Mouse (Mus musculus) left cerebral cortex, postnatal 4 days (tissue): ENCODE measurements around the gene Klrb1f. TPM values are rescaled to one million over a fixed set of nuclear protein-coding genes. Genes with fewer than 3 reads are reported as not detected.
"Not testable (repeated sequence)": the region's sequence is repeated elsewhere in the genome, so short reads cannot be mapped to it uniquely, and the experiment has no call there.

Experiments
- DNase-seq: peaks from one replicate; pipeline ENCODE4 v3.0.0-alpha.2; 2022
- intact Hi-C: fragments of 180-260 bp; cut with DNase I; formaldehyde crosslinking; loops from one replicate; pipeline ENCODE4 v1.15.1; 2025
- total RNA-seq, 2 experiments: library from RNA; stranded (reverse); gene quantifications; 2 replicates each; pipeline ENCODE4 v1.2.3; 2021

The Klrb1f gene
- under 1 TPM; 0.30 to 0.42 TPM for total RNA-seq

DNA sequence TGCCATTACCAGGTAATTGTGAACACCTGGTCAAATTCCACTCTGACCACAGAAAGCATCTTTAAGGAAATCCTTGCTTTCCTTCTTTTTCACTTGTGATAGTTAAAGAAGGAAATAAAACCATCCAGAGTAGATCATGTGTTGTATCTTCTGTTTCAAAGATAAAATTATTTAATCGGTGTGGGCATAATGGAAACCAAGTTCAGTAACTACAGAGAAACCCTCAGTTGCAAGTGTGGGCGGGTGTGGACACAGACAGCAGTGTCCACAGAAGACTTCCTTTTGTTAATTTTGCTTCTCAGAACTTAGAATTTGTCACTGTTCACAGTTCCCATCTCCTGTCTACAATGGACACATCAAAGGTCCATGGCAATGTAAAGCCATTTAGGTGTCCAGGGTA, at the start of gene Klrb1f:
TSS of gene Klrb1f (plus strand) at position 301 of the 400 bp plus-strand sequence.
- intact Hi-C loops = no loop called here

DNA sequence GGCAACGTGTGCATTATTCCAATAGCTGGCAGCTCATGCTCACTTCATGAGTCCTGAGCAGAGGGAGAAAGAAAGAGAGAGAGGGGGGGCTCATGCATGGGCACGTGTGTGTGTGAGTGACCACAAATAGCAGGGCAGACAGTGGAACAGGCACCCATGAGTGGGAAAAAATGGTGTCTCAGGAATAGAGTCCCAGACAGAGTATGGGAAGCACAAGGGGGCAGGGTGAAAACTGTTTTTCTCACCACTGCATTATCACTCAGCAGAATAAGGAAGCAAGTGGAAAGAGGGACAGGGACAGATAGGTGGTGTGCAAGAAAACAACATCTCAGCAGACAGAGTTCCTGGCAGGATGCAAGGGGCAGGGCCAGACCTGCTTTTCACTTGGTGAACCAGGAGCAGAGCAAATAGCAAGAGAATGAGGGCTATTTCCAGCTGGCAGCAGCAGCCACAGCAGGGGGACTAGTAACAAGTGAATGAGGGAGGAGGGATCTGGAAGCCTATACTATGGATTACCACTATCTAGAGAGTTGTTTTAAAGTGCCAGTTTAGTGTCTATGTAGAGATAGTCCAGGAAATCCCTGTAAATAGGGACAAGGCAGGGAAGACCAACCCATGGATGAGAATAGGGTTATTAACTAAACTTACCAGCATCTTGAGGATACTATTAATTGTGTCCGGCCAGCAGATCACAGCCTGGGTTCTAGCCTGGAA, 49.5 kb upstream of the Klrb1f start:
- no peak for DNase-seq
- intact Hi-C loops = no loop called here

More for the DNA sequence above, at the start of gene Klrb1f:
- DNase-seq = no peak

DNA sequence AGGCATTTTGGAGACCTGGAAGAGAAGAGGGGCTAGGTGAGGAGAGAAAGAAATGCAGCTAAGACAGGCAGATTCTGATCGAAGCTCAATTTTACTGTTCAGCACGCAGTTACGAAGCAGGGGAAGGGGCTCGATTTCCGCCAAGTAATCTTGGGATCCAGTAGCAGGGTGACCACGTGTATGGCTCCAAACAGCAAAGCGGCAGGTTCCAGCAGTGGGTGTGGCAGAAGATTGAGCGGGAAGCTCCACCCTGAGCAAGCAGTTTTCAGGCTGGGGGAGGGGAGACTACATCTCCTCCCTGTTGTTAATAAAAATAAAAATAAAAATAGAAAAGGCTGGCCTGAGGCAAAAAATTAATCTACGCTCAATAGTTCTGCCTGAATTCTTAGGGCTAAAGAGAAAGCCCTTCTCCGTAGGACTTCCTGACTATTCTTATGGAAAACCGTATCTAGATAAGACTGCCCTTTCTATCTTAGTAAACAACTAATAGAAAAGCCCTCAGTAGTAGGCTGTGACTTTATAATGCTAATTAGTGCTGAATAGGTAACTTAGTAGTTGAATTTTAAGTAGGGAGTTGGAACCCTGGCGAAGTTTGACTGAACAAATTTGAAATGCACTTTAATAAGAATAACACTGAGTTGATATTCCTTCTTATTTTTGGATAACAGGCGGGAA, 48.8 kb upstream of the Klrb1f start:
- intact Hi-C loops = no loop called here
- no peak for DNase-seq

DNA sequence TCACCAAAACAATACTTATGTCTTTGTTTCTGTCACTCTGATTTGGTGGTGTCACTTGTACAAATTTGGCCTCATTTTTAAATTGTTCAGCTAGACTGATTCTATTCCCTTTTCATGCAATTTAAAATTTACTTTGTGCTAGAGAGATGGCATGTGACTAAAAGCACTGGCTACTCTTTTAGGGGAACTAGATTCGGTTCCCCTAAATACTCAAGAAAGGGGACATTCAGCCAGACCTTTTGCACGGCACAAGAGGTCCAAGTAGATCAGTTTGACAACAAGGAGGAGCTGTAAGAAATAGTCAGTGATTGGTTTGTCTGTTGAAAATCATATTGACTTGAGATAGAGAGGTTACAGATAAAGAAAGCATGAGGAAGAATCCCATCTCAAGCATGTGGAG, 44.3 kb upstream of the Klrb1f start:
- no peak for DNase-seq
- intact Hi-C loops = no loop called here

DNA sequence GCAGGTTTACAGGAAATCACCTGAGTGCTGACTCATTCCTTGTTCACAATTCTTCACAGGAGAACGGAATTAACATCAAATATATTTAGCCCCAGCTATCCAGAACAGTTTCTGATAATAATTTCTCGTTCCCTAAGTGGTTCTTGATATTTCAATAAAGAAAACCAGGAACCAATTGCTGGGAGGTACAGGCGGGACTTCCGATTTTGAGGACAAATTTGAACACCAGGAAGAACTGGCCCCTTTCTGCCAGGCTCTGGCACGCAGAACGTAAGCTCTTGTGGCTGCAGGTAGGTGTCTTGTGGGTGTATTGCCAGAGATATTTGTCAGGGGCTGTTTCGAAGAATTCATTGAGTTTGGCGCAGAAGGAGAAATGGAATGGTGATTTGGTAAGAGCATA, 37.1 kb upstream of the Klrb1f start:
- intact Hi-C loops = no loop called here
- no peak for DNase-seq

DNA sequence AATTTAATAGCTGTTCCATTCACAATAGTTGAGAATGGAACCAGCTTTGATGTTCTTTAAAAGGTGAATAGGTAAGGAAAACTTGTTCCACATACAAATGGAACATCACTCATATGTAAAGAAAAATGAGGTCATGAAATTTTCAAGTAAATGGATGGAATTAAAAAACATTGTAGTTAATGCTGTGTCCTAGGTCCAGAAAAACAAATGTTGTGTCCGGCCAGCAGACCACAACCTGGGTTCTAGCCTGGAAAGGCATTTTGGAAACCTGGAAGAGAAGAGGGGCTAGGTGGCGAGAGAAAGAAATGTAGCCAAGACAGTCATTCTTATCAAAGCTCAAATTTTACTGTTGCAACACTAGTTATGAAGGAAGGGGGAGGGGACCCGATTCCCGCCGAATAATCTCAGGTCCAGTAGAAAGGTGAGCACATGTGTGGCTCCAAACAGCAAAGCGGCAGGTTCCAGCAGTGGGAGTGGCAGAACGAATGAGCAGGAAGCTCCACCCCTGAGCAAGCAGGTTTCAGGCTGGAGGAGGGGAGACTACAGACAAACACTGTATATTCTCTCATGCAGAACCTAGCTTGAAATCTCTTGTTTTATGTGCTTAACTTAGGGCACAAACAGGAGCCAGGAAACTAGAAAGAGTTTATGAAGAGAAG, 35.7 kb upstream of the Klrb1f start:
- DNase-seq, intact Hi-C loops: not testable (repeated sequence)

DNA sequence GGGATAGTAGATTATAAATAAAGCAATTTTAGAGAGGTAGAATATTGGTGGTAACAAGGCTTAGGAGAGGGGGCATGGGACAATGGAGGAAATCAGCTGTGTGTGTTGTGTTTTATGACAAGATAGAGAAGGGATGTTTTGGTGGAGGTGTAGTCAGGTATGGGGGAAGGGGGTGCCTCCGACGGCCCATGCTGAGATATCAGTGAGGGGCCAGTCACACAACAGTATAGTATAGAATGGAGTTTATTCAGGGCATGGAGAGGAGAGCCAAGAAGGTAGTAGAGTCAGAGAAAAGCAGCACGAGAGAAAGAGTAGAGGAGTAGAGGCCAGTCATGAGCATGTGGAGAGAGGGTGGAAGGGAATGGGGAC, 35.2 kb upstream of the Klrb1f start:
- DNase-seq = no peak
- intact Hi-C loops = no loop called here

DNA sequence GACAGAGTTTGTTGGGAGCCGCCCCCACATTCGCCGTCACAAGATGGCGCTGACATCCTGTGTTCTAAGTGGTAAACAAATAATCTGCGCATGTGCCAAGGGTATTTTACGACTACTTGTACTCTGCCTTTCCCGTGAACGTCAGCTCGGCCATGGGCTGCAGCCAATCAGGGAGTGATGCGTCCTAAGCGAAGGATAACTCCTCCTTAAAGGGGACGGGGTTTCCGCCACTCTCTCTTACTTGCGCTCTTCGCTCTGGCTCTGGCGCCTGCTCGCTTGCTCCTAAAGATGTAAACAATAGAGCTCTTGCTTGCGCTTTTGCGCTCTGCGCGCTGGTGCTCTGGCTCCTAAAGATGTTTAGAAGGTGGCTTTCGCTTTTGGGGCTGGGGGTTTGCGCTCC, 33.7 kb upstream of the Klrb1f start:
- DNase-seq, intact Hi-C loops: not testable (repeated sequence)

DNA sequence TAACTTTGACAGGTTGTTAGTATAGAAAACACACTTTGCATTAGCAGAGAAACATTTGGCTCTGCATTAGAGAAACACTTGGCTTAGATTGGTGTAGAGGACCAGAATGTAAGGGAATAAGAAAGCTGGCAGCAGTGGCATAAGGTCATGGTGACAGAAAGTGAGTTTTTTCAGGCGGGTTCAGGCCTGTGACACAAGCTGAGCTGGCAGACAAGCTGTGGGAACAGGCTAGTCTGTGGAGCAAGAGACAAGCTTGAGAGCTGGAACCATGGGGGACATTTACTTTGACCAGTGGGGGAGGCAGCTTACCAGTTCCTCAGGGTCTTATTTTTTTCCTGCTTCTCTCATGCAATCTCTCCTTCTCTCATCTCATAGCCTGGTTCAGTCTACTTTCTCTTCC, 32.7 kb upstream of the Klrb1f start:
- no peak for DNase-seq
- intact Hi-C loops = no loop called here

DNA sequence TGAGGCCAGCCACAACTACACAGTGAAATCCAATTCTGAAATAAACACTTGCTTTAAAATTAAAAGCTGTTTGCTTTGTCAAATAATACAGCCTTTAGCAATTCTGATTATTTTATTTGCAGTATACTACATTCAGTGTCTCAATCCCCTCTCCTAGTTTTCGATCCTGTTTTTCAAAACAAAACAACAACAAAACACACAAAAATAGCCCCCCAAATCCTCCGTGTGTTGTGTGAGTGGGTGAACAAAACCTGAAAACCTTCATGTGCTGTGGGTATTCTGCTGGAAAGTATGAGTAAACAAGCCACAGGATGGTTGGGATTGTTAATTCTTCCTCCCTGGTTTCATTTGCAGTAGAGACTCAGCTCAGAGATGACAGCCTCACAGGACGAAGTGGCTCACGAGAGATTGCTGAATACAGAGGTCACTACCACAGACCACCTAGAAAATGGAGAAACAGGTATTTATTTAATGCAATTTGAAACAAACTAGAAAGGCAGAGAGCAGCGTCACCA, 31.9 kb upstream of the Klrb1f start:
- intact Hi-C loops = no loop called here
- DNase-seq = no peak

DNA sequence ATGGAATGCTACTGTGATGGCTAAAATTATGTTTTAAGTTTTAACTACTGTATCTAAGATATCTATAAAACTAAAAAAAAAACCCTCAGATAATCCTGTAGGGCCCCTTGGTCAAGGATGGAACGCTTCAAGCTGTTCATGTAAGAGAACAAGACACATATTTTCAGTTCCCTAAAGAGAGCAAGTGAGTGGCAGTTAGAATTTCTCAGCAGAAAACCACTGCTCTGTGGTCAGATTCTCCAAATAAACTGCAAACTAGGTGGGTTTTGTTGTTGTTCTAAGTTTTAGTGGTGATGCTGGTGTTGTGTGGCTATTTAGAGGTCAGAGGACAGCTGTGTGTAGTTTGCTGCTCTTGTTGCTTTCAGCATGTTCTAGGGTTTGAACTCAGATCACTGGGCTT, 31.3 kb upstream of the Klrb1f start:
- DNase-seq = no peak
- intact Hi-C loops = no loop called here

DNA sequence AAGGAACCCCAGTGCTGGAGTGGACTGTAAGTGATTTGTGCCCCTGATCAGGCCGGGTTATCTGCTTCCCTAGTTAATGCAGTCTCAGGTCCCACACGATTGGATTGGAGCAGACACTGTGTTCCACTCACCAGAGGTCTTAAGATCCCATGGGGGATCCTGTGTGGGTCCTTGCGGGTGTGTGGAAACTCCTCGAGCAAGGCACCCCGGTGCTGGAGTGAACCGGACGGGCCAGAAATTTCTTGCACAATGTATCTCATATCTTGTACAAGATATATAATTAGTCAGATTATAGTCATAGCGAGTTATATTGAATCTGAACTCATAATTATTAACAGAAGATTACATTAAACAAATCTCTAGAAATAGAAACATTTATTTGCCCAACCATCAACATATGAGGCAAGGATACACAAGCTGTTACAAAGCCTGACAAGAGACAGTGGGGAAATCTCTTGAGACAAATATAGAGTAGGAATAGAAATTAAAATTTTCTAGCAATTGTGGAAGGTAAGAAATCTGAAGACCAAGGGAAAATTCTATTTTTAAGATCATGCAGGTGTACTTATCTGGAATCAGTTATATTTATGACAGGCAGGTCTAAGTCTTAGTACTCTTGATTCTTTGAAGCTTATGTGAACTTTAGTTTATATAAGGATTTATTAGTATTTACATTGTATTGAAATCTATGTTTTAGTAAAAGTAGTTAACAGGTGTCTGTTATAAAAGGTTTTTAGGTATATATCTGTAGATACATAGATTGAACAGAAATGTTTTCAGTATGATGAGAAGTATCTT, 18.1 kb upstream of the Klrb1f start:
- no peak for DNase-seq
- intact Hi-C loops = no loop called here

DNA sequence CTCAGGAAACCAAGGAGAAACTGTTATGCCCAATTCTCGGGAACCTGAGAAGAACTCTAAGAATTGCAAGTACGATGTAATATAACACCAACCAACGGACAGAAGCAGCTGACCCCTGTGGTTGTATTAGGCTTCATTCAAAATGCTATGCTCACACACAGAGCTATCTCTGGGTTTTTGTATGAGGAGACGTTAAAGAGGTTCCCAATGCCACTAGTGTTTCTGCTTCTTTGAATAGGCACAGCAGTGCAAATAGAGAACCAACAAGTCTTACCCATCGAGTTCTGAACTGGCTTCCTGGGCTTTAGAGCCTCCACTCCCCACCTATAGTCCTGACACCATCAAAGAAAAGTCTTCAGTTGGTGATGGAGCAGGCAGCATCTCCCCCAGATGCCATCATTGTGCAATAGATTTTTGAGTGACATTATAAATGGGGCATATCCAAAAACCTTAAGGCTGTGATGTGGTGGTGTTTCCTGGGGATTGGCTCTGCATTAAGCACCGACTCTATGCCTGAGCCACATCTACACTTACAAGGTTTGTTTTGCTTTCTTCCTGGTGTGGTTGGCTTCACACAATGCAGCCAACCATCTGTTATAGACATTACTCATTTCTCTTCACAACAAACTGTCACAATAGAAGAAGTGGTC, 15.4 kb upstream of the Klrb1f start:
- intact Hi-C loops = no loop called here

DNA sequence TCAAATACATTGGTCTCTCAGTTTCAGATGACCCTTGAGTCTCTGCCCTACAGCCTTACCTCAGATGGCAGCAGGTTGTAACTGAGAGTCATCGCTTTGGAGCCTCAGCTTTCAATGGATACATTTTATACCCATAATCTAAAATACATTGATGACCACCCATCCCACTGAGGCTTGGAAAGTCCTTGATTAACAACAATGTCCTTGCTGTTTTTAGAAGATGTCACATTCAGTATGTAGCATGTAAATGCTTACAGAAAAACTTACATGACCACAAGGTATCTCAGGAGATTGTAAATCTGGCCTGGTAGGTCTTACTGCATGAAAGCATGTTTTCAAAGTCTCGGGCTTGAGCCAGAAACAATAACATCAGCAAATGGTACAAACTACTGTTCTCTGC, 14.7 kb upstream of the Klrb1f start:
- intact Hi-C loops = no loop called here
- DNase-seq = no peak

More for the DNA sequence above, 15.4 kb upstream of the Klrb1f start:
- no peak for DNase-seq

DNA sequence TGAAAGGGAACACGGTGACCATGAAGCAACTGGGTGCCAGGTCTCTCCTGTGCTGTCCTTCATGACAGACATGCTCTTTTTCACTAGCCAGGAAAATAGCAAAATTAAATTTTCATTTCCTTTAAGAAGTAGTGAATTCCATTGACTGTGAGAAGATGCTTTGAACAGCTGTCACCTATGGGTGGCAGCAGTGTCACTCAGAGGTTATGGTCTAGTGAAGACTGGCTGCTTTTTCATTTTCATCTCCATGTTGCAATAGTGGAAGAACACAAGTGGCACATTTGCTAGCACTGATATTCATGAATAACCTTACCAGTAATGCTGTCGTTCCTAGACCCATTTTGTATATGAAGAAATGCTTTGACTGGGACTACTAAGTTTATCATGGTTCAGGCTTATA, 12.3 kb upstream of the Klrb1f start:
- intact Hi-C loops = no loop called here

DNA sequence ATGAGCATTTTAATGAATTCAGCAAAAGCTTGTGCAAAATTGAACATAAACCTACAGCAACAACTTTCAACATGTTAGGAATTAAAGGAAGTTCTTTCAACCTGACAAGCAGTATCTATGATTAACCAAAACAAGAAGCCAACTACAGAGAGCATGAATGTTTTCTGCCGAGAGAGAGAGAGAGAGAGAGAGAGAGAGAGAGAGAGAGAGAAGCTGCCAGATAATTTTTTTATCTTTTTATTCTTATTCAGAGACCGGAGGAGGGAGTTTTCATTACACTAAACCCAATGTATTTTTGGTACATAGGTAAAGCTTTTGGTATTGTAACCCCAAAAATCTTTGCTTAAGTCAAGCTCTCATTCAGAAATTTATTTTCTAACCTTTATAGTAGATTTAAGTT, 10.7 kb upstream of the Klrb1f start:
- no peak for DNase-seq
- intact Hi-C loops = no loop called here

More for the DNA sequence above, 12.3 kb upstream of the Klrb1f start:
- no peak for DNase-seq

DNA sequence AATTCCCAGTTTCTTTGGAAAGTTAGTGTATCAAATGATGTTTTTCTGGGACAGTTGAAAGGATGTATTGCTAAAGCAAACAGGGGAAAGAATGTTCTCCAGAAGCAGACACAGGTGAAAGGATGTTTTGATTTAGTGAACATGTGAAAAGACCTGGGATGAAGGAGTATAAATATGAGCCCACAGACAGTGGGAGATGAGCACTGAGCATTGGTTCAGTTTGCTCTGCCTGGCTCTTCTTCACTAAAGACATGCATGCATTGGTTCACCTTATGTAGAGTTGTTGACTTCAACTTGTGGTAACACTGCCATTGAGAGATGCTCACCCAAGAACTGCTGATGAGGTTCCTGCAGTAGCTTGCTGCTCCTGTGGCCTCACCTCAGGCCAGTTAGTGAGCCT, 9.4 kb upstream of the Klrb1f start:
- DNase-seq = no peak
- intact Hi-C loops = no loop called here

DNA sequence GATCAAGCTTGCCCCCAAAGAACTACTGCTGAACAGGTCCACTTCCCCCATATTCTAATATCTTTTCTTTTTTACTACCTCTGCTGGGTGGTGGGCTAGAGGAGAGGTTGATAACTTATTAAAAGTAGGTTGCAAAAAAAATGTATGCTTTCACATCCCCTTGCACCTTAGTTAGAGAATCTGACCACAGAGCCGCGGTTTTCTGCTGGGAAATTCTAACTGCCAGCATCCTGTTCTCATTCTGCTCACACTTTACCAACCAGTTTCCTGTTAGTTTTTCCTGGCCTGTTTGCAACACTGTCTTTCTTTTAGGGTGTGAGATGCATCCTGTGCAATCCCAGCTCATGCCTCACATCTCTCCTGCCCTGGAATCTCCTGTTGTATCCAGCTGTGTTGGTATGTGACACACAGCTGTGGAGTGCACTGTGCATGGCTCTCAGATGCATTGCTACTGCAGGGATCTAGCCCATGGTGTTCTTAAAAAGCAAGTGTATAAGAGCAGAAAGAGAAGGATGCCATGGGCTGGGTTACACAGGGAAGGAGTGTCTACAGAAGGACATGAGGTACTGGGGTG, 8.7 kb upstream of the Klrb1f start:
- intact Hi-C loops = no loop called here
- no peak for DNase-seq

DNA sequence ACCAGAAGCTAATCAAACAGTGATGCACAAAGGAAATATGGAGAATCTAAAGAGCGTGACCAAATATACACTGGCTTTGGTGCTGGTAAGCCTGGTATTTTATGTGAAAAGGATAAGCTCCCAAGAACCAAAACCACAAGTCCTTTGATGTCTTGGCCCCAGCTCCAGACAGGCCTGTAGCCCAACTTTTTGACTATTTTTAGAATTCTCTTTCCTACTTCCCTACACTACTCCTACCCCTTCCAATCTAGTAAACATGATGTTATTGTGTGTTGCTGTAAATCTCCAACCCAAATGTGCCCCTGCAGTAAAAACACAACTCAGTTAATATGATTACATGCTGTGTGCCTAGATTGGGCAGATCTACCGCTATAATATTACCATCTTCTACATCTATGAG, 4.2 kb upstream of the Klrb1f start:
- intact Hi-C loops = no loop called here
- no peak for DNase-seq

DNA sequence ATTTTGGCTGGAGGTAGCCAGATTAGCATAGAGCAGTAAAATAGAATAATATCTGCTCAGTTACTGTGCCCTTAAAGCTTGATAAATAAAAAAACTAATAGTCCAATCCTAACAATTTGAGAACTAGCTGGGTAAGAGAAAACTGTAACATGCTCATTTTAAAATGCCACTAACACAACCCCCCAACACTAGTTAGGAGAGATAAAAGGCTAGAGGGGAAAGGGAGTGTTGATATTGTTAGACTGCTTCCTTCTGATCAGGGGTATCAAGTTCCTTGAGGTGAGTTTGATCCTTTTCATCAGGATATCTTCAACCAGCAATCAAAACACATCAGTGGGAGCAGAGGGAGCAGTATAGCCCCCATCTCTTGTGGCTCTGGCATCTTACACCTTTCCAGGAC, 3.2 kb upstream of the Klrb1f start:
- intact Hi-C loops = no loop called here
- DNase-seq = no peak
